Mouse (Mus musculus): ENCODE measurements around the gene Slc35f2. TPM values are rescaled to one million over a fixed set of nuclear protein-coding genes. Genes with fewer than 3 reads are reported as not detected.

Gene Slc35f2
- polyA plus RNA-seq, 1 experiment from 2014 or later = 33.1 TPM

- no peaks in the 10 kb centered on the region for H3K4me1 ChIP-seq (replicated peaks; ENCODE audit: control insufficient read depth, insufficient read depth, low read length)
- H3K27me3 ChIP-seq (replicated peaks; ENCODE audit: control insufficient read depth, insufficient read depth, low read length) = no peaks in the 10 kb centered on the region
- H3K9ac ChIP-seq (ENCODE audit: low read depth, low read length) = no peak overlapping the region
- no peaks in the 10 kb centered on the region for H3K9me3 ChIP-seq (ENCODE audit: control insufficient read depth)
- no peak overlapping the region for H3K4me2 ChIP-seq (replicated peaks; ENCODE audit: low read depth)
- H3K36me3 ChIP-seq (ENCODE audit: control insufficient read depth, insufficient read depth) = no peaks in the 10 kb centered on the region
- no peak for ATAC-seq
- TF ChIP-seq CTCF (IDR thresholded peaks at IDR 0.05; ENCODE audit: low read depth) = no peak
- 80% methylated on average over 1 of the region's 1 CpGs for WGBS
- H3K27ac ChIP-seq (ENCODE audit: low read depth, low read length) = no peak overlapping the region
- H3K4me3 ChIP-seq (ENCODE audit: low read depth, low read length) = no peak overlapping the region
Observed at GRCm38 (mm10) chr9:53793830-53794330, 22.5 kb downstream of the Slc35f2 start.

DNA sequence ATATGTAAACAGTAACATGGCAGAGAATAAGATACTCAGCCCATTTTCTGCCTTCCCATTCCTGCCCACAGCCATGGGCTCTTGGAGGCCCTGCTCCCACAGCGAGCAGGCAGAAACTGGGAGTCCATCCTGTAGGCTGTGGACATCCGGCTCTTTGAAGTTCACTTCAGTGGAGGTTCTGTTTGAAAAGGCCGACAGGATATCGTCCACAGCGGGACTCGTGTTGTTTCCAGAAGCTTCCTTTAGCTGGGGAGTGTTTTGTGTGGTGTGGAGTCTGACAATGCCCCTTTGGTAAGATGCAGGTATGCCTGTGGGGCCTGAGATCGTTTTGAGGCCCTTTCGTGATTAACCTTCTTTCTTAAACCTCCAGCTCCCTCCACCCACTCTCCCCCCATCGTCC is 23.2 kb downstream of the Slc35f2 start:
- ATAC-seq = no peak
- no peak for TF ChIP-seq CTCF (IDR thresholded peaks at IDR 0.05; ENCODE audit: low read depth)
- 39% methylated on average over 9 of the region's 9 CpGs for WGBS
- H3K27me3 ChIP-seq (replicated peaks; ENCODE audit: control insufficient read depth, insufficient read depth, low read length) = no peaks in the 10 kb centered on the region
- H3K9me3 ChIP-seq (ENCODE audit: control insufficient read depth) = no peaks in the 10 kb centered on the region
- no peaks in the 10 kb centered on the region for H3K4me1 ChIP-seq (replicated peaks; ENCODE audit: control insufficient read depth, insufficient read depth, low read length)
- no peak overlapping the region for H3K9ac ChIP-seq (ENCODE audit: low read depth, low read length)
- no peaks in the 10 kb centered on the region for H3K36me3 ChIP-seq (ENCODE audit: control insufficient read depth, insufficient read depth)
- H3K4me3 ChIP-seq (ENCODE audit: low read depth, low read length) = no peak overlapping the region
- no peak overlapping the region for H3K4me2 ChIP-seq (replicated peaks; ENCODE audit: low read depth)
- no peak overlapping the region for H3K27ac ChIP-seq (ENCODE audit: low read depth, low read length)

- TF ChIP-seq CTCF (IDR thresholded peaks at IDR 0.05; ENCODE audit: low read depth) = no peak
- ATAC-seq = no peak
- no peak overlapping the region for H3K4me3 ChIP-seq (ENCODE audit: low read depth, low read length)
Observed at GRCm38 (mm10) chr9:53795351-53795750, 24.0 kb downstream of the Slc35f2 start.

GRCm38 (mm10) chr9:53796386-53796785 is 25.0 kb downstream of the Slc35f2 start:
- no peaks in the 10 kb centered on the region for H3K9me3 ChIP-seq (ENCODE audit: control insufficient read depth)
- WGBS = 74% methylated on average over 3 of the region's 3 CpGs
- H3K27ac ChIP-seq (ENCODE audit: low read depth, low read length) = no peak overlapping the region
- TF ChIP-seq CTCF (IDR thresholded peaks at IDR 0.05; ENCODE audit: low read depth) = no peak
- peaks cover 7% of the 10 kb centered on the region; the same call in 1 of the 2 replicates for H3K36me3 ChIP-seq (ENCODE audit: control insufficient read depth, insufficient read depth)
- ATAC-seq = no peak
- H3K4me3 ChIP-seq (ENCODE audit: low read depth, low read length) = no peak overlapping the region
- no peaks in the 10 kb centered on the region for H3K27me3 ChIP-seq (replicated peaks; ENCODE audit: control insufficient read depth, insufficient read depth, low read length)
- H3K9ac ChIP-seq (ENCODE audit: low read depth, low read length) = no peak overlapping the region
- no peak overlapping the region for H3K4me2 ChIP-seq (replicated peaks; ENCODE audit: low read depth)
- H3K4me1 ChIP-seq (replicated peaks; ENCODE audit: control insufficient read depth, insufficient read depth, low read length) = no peaks in the 10 kb centered on the region

More at GRCm38 (mm10) chr9:53795351-53795750, 24.0 kb downstream of the Slc35f2 start:
- H3K4me2 ChIP-seq (replicated peaks; ENCODE audit: low read depth) = no peak overlapping the region
- no peaks in the 10 kb centered on the region for H3K36me3 ChIP-seq (ENCODE audit: control insufficient read depth, insufficient read depth)
- no peak overlapping the region for H3K27ac ChIP-seq (ENCODE audit: low read depth, low read length)
- H3K4me1 ChIP-seq (replicated peaks; ENCODE audit: control insufficient read depth, insufficient read depth, low read length) = no peaks in the 10 kb centered on the region
- no peaks in the 10 kb centered on the region for H3K9me3 ChIP-seq (ENCODE audit: control insufficient read depth)
- H3K27me3 ChIP-seq (replicated peaks; ENCODE audit: control insufficient read depth, insufficient read depth, low read length) = no peaks in the 10 kb centered on the region
- no peak overlapping the region for H3K9ac ChIP-seq (ENCODE audit: low read depth, low read length)

- Histone ChIP-seq H3K4me3 (ENCODE audit: low read depth, low read length) (no peak overlapping the region), H3K27me3 (replicated peaks; ENCODE audit: control insufficient read depth, insufficient read depth, low read length) (no peaks in the 10 kb centered on the region), H3K36me3 (ENCODE audit: control insufficient read depth, insufficient read depth) (peaks cover 7% of the 10 kb centered on the region; the same call in 1 of the 2 replicates), H3K9ac (ENCODE audit: low read depth, low read length) (no peak overlapping the region), H3K4me1 (replicated peaks; ENCODE audit: control insufficient read depth, insufficient read depth, low read length) (no peaks in the 10 kb centered on the region), H3K27ac (ENCODE audit: low read depth, low read length) (no peak overlapping the region), H3K9me3 (ENCODE audit: control insufficient read depth) (no peaks in the 10 kb centered on the region), H3K4me2 (replicated peaks; ENCODE audit: low read depth) (no peak overlapping the region)
- no peak for ATAC-seq
- 87% methylated on average over 2 of the region's 2 CpGs for WGBS
- TF ChIP-seq CTCF (IDR thresholded peaks at IDR 0.05; ENCODE audit: low read depth) = no peak
Observed at GRCm38 (mm10) chr9:53797141-53797540, 25.8 kb downstream of the Slc35f2 start.

GRCm38 (mm10) chr9:53802921-53803320 is 31.6 kb downstream of the Slc35f2 start:
- no peak for TF ChIP-seq CTCF (IDR thresholded peaks at IDR 0.05; ENCODE audit: low read depth)
- no peak overlapping the region for H3K4me2 ChIP-seq (replicated peaks; ENCODE audit: low read depth)
- peaks cover 7% of the 10 kb centered on the region; the same call in 1 of the 2 replicates for H3K36me3 ChIP-seq (ENCODE audit: control insufficient read depth, insufficient read depth)
- no peak for ATAC-seq
- H3K9ac ChIP-seq (ENCODE audit: low read depth, low read length) = no peak overlapping the region
- no peak overlapping the region for H3K4me3 ChIP-seq (ENCODE audit: low read depth, low read length)
- H3K27ac ChIP-seq (ENCODE audit: low read depth, low read length) = no peak overlapping the region
- H3K9me3 ChIP-seq (ENCODE audit: control insufficient read depth) = no peaks in the 10 kb centered on the region
- H3K27me3 ChIP-seq (replicated peaks; ENCODE audit: control insufficient read depth, insufficient read depth, low read length) = no peaks in the 10 kb centered on the region
- WGBS = 94% methylated on average over 7 of the region's 7 CpGs
- H3K4me1 ChIP-seq (replicated peaks; ENCODE audit: control insufficient read depth, insufficient read depth, low read length) = no peaks in the 10 kb centered on the region

Data from intestine, postnatal 0 days (tissue).